Comparison of ENCODE assay signal across 18 mouse cellular contexts in genomic region chr14:25757917-25758316, GRCm38 (mm10). TPM values are rescaled to one million over a fixed set of nuclear protein-coding genes. Genes with fewer than 3 reads are reported as not detected.
A peak's percentile ranks its signal among the peaks of the same experiment; 100 is the strongest.
DNase-seq lines count a peak whose midpoint lies in the region; ATAC-seq and TF ChIP-seq lines count a peak whose summit lies in the region.
"Had no signal": no experiment of that assay in that cellular context is flagged by ENCODE, and none has a peak within 500 bp of the region (broad histone marks: within the 10 kb centered on the region; RNA-seq: fewer than 3 reads in every experiment).

No protein-coding gene starts in this region.

- TF ChIP-seq POLR2A in embryonic fibroblast, embryonic 13.5 days (IDR thresholded peaks at IDR 0.05; ENCODE audit: low read depth, low read length), result no peak

- H3K4me1 ChIP-seq in heart, embryonic 12.5 days (replicated peaks), result peaks cover 96% of the 10 kb centered on the region
- peaks cover 64% of the 10 kb centered on the region for H3K4me1 ChIP-seq in embryonic facial prominence, embryonic 10.5 days
- peaks cover 46% of the 10 kb centered on the region for H3K4me1 ChIP-seq in embryonic fibroblast, embryonic 13.5 days (ENCODE audit: control insufficient read depth, insufficient read depth, low read length)
- H3K4me1 ChIP-seq in limb, embryonic 15.5 days, result peaks cover 76% of the 10 kb centered on the region
- peaks cover 43% of the 10 kb centered on the region for H3K4me1 ChIP-seq in neural tube, embryonic 15.5 days

- peaks cover 34% of the 10 kb centered on the region for H3K36me3 ChIP-seq in heart, embryonic 12.5 days
- peaks cover 41% of the 10 kb centered on the region for H3K36me3 ChIP-seq in embryonic facial prominence, embryonic 10.5 days (replicated peaks)
- H3K36me3 ChIP-seq in limb, embryonic 15.5 days, result peaks cover 19% of the 10 kb centered on the region; the same call in 1 of the 2 replicates
- H3K36me3 ChIP-seq in neural tube, embryonic 15.5 days, result no peaks in the 10 kb centered on the region
- H3K36me3 ChIP-seq: midbrain, embryonic 15.5 days had no signal

- intact Hi-C loops in heart, postnatal 25 days (cut with DNase I), result no loop called here

- no peaks in the 10 kb centered on the region for H3K9me3 ChIP-seq in heart, embryonic 12.5 days (replicated peaks)
- no peaks in the 10 kb centered on the region for H3K9me3 ChIP-seq in embryonic facial prominence, embryonic 10.5 days
- H3K9me3 ChIP-seq in limb, embryonic 15.5 days, result no peaks in the 10 kb centered on the region
- no peaks in the 10 kb centered on the region for H3K9me3 ChIP-seq in neural tube, embryonic 15.5 days (replicated peaks)
- H3K9me3 ChIP-seq: kidney, embryonic 15.5 days; liver, embryonic 15.5 days; megakaryocyte, embryonic 14.5 days; midbrain, embryonic 15.5 days had no signal

- no peak; the same call in 1 of the 2 replicates for ATAC-seq in heart, embryonic 12.5 days (ENCODE audit: insufficient number of reproducible peaks, low FRiP score)
- ATAC-seq in limb, embryonic 15.5 days (ENCODE audit: insufficient number of reproducible peaks, low FRiP score, low TSS enrichment, low read depth), result no peak
- ATAC-seq in neural tube, embryonic 15.5 days (ENCODE audit: low FRiP score), result no peak
- ATAC-seq: midbrain, embryonic 15.5 days; Patski had no signal

- no peak for DNase-seq in heart, postnatal 25 days (ENCODE audit: low spot score)
- DNase-seq in embryonic facial prominence, embryonic 10.5 days (ENCODE audit: low spot score), result no peak
- DNase-seq in embryo, embryonic 11 days, result no peak
- DNase-seq: adrenal gland, postnatal 25 days; cerebellum, adult 2 months; left cerebral cortex, postnatal 4 days; lung, postnatal 14 days; right cerebral cortex, adult 18-20 months; thymus, postnatal 25 days had no signal

- peak overlapping the region; percentile 20; the same call in 1 of the 2 replicates for H3K4me2 ChIP-seq in heart, embryonic 12.5 days
- no peak overlapping the region for H3K4me2 ChIP-seq in limb, embryonic 15.5 days
- H3K4me2 ChIP-seq in neural tube, embryonic 15.5 days, result no peak overlapping the region
- H3K4me2 ChIP-seq: kidney, embryonic 15.5 days; liver, embryonic 15.5 days; midbrain, embryonic 15.5 days had no signal

- peak overlapping the region; percentile 79 for H3K27ac ChIP-seq in heart, embryonic 12.5 days (ENCODE audit: poor library complexity, severe bottlenecking)
- H3K27ac ChIP-seq in embryonic facial prominence, embryonic 10.5 days (replicated peaks), result peak overlapping the region; percentile 8; the same call in 1 of the 2 replicates
- H3K27ac ChIP-seq in embryonic fibroblast, embryonic 13.5 days (ENCODE audit: insufficient read depth, low read length), result peak overlapping the region; percentile 75
- peak overlapping the region; percentile 84 for H3K27ac ChIP-seq in limb, embryonic 15.5 days
- H3K27ac ChIP-seq in neural tube, embryonic 15.5 days (replicated peaks), result no peak overlapping the region
- H3K27ac ChIP-seq: kidney, embryonic 15.5 days; liver, embryonic 15.5 days; midbrain, embryonic 15.5 days had no signal

- WGBS in heart, embryonic 12.5 days, result 37% methylated on average over 4 of the region's 4 CpGs
- 82% methylated on average over 4 of the region's 4 CpGs for WGBS in embryonic facial prominence, embryonic 10.5 days
- 54% methylated on average over 4 of the region's 4 CpGs for WGBS in limb, embryonic 15.5 days
- 80% methylated on average over 4 of the region's 4 CpGs for WGBS in neural tube, embryonic 15.5 days

- H3K9ac ChIP-seq in heart, embryonic 12.5 days, result 0 out of 2 replicates have a peak overlapping the region, but pooled peaks have one; percentile 8
- no peak overlapping the region for H3K9ac ChIP-seq in limb, embryonic 15.5 days
- no peak overlapping the region for H3K9ac ChIP-seq in neural tube, embryonic 15.5 days (replicated peaks)
- H3K9ac ChIP-seq: kidney, embryonic 15.5 days; liver, embryonic 15.5 days; midbrain, embryonic 15.5 days had no signal

- TF ChIP-seq CTCF in embryonic fibroblast, embryonic 13.5 days (IDR thresholded peaks at IDR 0.05; ENCODE audit: borderline replicate concordance, insufficient read depth, low read length), result no peak

- no peak overlapping the region for H3K4me3 ChIP-seq in heart, embryonic 12.5 days
- no peak overlapping the region for H3K4me3 ChIP-seq in embryonic facial prominence, embryonic 10.5 days
- no peak overlapping the region for H3K4me3 ChIP-seq in embryonic fibroblast, embryonic 13.5 days (ENCODE audit: insufficient read depth, low read length)
- H3K4me3 ChIP-seq in limb, embryonic 15.5 days, result no peak overlapping the region
- no peak overlapping the region for H3K4me3 ChIP-seq in neural tube, embryonic 15.5 days (replicated peaks)
- H3K4me3 ChIP-seq: kidney, embryonic 15.5 days; liver, embryonic 15.5 days; megakaryocyte, embryonic 14.5 days; midbrain, embryonic 15.5 days had no signal

- H3K27me3 ChIP-seq in heart, embryonic 12.5 days (replicated peaks), result no peaks in the 10 kb centered on the region
- H3K27me3 ChIP-seq in embryonic facial prominence, embryonic 10.5 days (replicated peaks; ENCODE audit: low read depth, poor library complexity, severe bottlenecking), result no peaks in the 10 kb centered on the region
- no peaks in the 10 kb centered on the region for H3K27me3 ChIP-seq in limb, embryonic 15.5 days
- H3K27me3 ChIP-seq in neural tube, embryonic 15.5 days (replicated peaks), result no peaks in the 10 kb centered on the region
- H3K27me3 ChIP-seq: kidney, embryonic 15.5 days; liver, embryonic 15.5 days; midbrain, embryonic 15.5 days; Patski had no signal

RNA-seq across cellular contexts. Expression of gene Zcchc24, which starts 10.9 kb away (rescaled TPM):
- polyA plus RNA-seq in heart, embryonic 12.5 days (2016; fragmentation: Nextera tagmentation; extraction: Ambion mirVana), result 30.4 and 31.9 TPM in 2 replicates
- total RNA-seq in heart, postnatal 25 days (2021), result 10 to 100 TPM; 33.3 to 35.7 TPM
- polyA plus RNA-seq in embryonic facial prominence, embryonic 10.5 days (2016; fragmentation: Nextera tagmentation; extraction: Ambion mirVana), result 12.9 and 15.2 TPM in 2 replicates
- polyA plus RNA-seq in embryonic fibroblast, embryonic 13.5 days (2011; ENCODE audit: insufficient read length, low read depth, missing spikeins), result 116 and 122 TPM in 2 replicates
- polyA plus RNA-seq in limb, embryonic 15.5 days (2015; fragmentation: Nextera tagmentation; extraction: Ambion mirVana), result 31.6 and 35.4 TPM in 2 replicates
- polyA plus RNA-seq in neural tube, embryonic 15.5 days (2015; fragmentation: Nextera tagmentation; extraction: Ambion mirVana), result 13.4 and 17.0 TPM in 2 replicates
